Mouse (Mus musculus): Measurements from ENCODE around the gene Golt1b. TPM values are rescaled to one million over a fixed set of nuclear protein-coding genes. Genes with fewer than 3 reads are reported as not detected.

The Golt1b gene
- polyA plus RNA-seq (2012; rRNA removed) = 1.6 and 2.4 TPM in 2 replicates

DNA sequence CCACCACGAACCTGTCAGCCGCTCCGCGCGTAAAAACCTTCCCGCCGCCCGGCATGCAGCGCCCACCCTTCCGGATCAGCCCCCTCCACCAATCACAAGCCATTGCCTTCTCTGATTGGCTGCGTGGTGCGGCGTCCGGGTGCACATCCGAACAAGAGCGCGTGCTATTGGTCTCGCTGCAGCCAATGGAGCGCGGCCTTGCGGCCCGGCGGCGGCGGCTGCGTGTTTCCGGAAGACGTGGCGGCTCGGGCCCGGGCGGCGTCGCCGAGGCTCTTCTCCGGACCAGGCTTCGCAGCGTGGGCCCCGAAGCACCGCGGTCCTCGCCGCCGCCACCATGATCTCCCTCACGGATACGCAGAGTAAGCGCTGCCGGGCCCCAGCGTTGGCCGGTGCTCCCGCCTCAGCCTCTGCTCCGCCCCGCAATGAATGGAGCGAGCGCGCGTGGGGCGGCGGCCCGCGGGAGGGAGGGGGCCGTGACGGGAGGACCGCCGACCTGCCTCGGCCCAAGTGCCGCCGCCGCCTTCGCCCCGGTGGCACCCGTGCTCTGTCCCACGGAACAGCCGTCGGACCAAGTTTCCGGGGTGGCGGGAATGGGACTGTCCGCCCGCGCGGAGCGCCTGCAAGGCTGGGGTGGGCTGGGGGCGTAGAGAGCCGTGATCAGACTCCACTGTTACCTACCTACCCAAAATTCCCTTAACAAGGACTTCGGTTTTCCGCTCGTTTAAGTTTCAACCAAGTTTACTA is at the start of gene Golt1b, which contains the start of gene Recql:
TSS of gene Golt1b (plus strand) at position 211 of the 744 bp plus-strand sequence.
TSS of gene Recql (minus strand) at position 77 of the 744 bp plus-strand sequence.

DNA sequence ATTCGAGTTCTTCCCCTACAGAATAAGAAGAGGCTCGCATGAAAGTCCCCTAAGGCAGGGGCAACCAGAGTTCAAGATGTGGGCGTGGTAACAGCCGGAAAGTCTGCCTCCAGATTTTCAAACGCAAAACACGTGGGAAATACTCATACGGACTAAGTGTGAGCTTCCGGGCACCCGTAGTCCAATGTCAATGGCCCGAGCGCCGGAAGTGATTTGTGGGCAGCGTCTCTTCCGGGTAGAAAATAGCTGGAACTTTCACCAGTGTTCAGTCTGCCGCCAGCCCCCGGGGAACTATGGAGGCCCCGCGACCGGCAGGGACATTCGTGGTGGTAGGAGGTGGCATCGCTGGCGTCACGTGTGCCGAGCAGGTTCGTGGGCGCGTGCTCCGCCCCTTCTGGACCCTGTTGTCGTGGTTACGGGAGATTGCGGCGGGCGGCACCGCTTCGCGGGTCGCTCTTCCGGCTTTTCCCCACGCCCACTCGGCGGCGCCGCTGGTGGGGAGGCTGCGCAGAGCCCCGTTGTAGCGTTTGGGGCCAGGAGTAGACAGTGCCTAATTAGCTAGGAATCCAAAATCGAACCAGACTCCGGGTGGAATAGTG is 41.5 kb upstream of the Golt1b start, which contains the start of gene Pyroxd1:
TSS of gene Pyroxd1 (plus strand) at position 215 of the 599 bp plus-strand sequence.

DNA sequence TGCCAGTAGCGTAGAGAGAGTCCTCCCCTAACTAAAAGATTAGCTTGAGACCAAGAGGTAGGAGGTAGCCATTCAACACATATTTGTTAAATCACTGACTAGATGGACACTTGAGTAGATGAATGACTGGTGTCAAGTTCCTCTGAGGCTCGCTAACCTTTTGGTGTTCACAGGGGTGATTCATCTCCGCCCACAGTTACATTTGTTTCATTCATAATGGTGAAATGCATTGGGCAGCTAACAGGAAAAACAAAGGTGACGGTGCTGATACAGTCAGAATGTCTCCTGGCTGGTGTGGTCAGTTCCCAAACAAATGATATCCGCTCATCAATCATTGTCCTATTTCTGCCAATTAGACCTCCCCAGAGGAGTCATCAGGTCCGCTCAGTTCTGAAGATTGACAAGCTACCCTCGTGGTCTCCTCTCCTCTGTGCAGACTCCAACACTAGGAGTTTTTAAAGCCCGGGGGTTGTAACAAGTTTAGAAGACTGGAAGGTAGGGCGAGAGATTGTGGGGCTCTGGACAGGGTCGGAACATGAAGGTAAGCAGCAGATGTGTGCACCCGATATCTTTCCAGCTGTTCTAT is 26.0 kb downstream of the Golt1b start, which contains the start of gene Spx:
TSS of gene Spx (plus strand) at position 536 of the 586 bp plus-strand sequence.

Other genes with a start within 250 kb of the Golt1b start
- not detected in 2 replicates for gene Slco1a6, start 178.7 kb upstream of the Golt1b start, polyA plus RNA-seq (2012; rRNA removed)
- 0.17 and 0.29 TPM in 2 replicates for gene Iapp, start 88.8 kb upstream of the Golt1b start, polyA plus RNA-seq (2012; rRNA removed)
- gene Slco1a5, start 64.2 kb upstream of the Golt1b start, polyA plus RNA-seq (2012; rRNA removed) = not detected in 2 replicates
- gene Pyroxd1, start 41.6 kb upstream of the Golt1b start, polyA plus RNA-seq (2012; rRNA removed) = 2.1 and 2.6 TPM in 2 replicates
- gene Recql, start 134 bp upstream of the Golt1b start, polyA plus RNA-seq (2012; rRNA removed) = 0.30 and 0.81 TPM in 2 replicates
- 0.11 and 0.34 TPM in 2 replicates for gene Spx, start 26.2 kb downstream of the Golt1b start, polyA plus RNA-seq (2012; rRNA removed)
- 0.04 TPM in 1 of 2 replicates, not detected in the other for gene Gys2, start 85.9 kb downstream of the Golt1b start, polyA plus RNA-seq (2012; rRNA removed)
- 85.4 and 92.1 TPM in 2 replicates for gene Ldhb, start 120.7 kb downstream of the Golt1b start, polyA plus RNA-seq (2012; rRNA removed)
- 6.4 and 7.3 TPM in 2 replicates for gene Kcnj8, start 184.4 kb downstream of the Golt1b start, polyA plus RNA-seq (2012; rRNA removed)